Mouse (Mus musculus): ENCODE data around the gene D930020B18Rik.

GRCm38 (mm10) chr10:121705399-121706163, 64.2 kb downstream of the D930020B18Rik start:
- TF ChIP-seq TAL1 (IDR thresholded peaks at IDR 0.05; ENCODE audit: low read length) (no peak), GATA1 (IDR thresholded peaks at IDR 0.05; ENCODE audit: low read length) (no peak)
